Mouse (Mus musculus) Patski (cell line): ENCODE measurements at regions not wholly inside any gene's neighbourhood (a gene's known extent, or its start where the extent isn't known, plus 50 kb on each side); places are given as distances from the start of the nearest gene placed in this dataset.
A peak's percentile ranks its signal among the peaks of the same experiment; 100 is the strongest.

Source experiments
- ATAC-seq: fragments of 100-300 bp; one replicate; pipeline ENCODE4 v1.8.0; 2021
- CTCF ChIA-PET: fragments of 350-600 bp; sonication (Branson Sonifier 250); formaldehyde crosslinking; loops from one replicate; lab custom pipeline; 2022; ENCODE audit warnings: inconsistent platforms; lab: Charles Lee
- POLR2A ChIA-PET: fragments of 350-600 bp; sonication (Branson Sonifier 250); formaldehyde crosslinking; loops from one replicate; lab custom pipeline; 2022; ENCODE audit warnings: antibody characterized with exemption, inconsistent platforms; lab: Charles Lee
- DNase-seq: peaks from one replicate; pipeline ENCODE4 v3.0.0-alpha.2; 2011; ENCODE audit warnings: low read depth, low spot score
- H3K27me3 ChIP-seq: fragments of 371-371 bp; one replicate; pipeline ENCODE4 v1.5.1; 2021
- CTCF ChIP-seq: fragments of 100-300 bp; IDR thresholded peaks from one replicate; pipeline ENCODE4 v1.5.1; 2021
- in situ Hi-C: fragments of 300-500 bp; cut with MboI; formaldehyde crosslinking; loops from 3 replicates; pipeline ENCODE4 v1.11.1; 2018; ENCODE audit warnings: low pct_unique_long_range_greater_than_20kb, mixed read lengths

DNA sequence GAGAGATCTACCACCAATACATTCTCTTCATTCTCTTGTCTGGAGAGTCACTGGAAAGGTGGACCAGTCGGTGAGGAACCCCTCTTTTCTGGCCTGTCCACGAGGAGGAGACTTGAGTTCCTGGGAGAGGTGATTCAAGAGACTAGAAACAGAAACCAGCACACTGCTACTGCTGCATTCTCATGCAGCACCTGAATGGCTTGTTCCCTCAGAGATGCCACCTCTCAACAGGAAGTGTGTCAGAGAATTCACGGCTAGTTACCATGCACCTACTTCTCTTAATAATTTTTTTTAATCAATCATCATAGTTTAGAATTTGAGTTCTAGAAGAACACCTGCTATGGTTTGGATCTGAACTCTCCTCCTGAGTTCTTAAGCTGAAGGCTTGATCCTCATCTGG lies 52.0 kb upstream of the Dynlrb2 start:
- ChIA-PET CTCF (no interaction called here), POLR2A (no interaction called here)
- in situ Hi-C loops = no loop called here
- DNase-seq (no peak), ATAC-seq (no peak)
- H3K27me3 ChIP-seq = peaks cover 21% of the 10 kb centered on the region
- no peak for TF ChIP-seq CTCF

DNA sequence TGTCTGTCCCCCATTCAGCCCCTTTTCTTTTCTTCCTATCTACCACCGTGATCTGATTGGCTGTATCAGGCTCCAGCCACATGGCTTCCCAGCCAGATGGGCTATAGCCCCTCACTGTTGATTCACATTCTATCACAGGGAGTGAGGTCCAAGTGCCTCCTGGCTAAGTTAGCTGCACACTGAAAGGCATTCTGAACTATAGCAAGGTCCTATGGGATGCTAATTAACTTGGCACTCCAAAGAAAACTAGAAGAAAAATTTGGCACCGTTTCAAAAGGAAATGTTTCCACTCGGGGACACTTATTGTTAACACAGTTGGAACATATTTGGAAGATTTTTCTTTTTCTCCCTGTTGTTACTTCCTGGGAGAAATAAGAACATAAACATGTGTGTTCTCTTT lies 53.4 kb upstream of the Dynlrb2 start:
- no peak for DNase-seq

DNA sequence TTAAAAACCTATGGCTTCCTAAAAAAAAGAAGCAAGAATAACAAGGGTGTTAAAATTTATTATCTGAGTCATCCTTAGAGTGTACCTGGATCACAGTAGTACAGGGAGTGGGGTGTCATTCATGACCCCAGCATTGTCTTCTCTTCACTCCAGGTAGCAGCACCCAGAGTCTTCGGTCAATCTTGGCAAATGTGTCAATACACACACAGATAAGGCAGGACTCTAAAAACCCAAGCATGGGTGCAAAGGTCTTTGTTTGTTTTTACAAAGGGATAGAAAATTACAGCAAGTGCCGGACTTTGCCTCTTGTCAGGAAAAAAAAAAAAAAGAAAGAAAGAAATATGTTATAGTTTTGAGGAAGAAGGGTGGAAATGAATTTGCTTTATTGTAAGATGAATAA lies 57.3 kb upstream of the Dynlrb2 start:
- POLR2A ChIA-PET = no interaction called here
- TF ChIP-seq CTCF = no peak
- ATAC-seq = no peak
- no peak for DNase-seq
- CTCF ChIA-PET = interaction anchor here (0.6 kb wide), 1 partner anchor 684 kb away, joined by 4 read pairs; no protein-coding TSS in a partner anchor
- peaks cover 19% of the 10 kb centered on the region for H3K27me3 ChIP-seq
- in situ Hi-C loops = loop anchor here (25.0 kb wide), 1 partner anchor 1685 kb away; no protein-coding TSS in a partner anchor

More for the DNA sequence above, 53.4 kb upstream of the Dynlrb2 start:
- ATAC-seq = no peak
- TF ChIP-seq CTCF = no peak
- CTCF ChIA-PET = interaction anchor here (1.0 to 1.3 kb wide), 2 partner anchors 9 to 12 kb away, joined by 3 read pairs; no protein-coding TSS in a partner anchor
- POLR2A ChIA-PET = interaction anchor here (0.6 kb wide), 1 partner anchor 63 kb away, joined by 3 read pairs; no protein-coding TSS in a partner anchor
- peaks cover 20% of the 10 kb centered on the region for H3K27me3 ChIP-seq
- in situ Hi-C loops = no loop called here

DNA sequence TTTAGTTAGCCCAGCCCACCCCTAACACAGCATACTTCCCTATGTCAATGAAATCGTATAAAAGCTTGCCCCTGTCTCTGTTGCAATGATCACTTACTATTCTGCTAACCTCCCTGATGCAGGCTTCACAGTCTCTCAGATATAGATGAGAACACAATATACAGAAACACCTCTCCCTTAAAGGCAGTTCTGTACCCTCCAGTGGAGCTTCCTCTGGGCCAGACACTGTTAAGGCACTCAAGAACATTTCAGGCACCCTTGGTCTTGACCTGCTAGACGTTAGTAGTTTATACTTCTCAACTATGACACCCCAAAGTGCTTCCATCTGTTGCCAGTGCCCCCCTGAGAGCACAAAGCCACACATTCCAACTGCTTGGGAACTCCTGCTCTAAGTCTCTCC lies 61.9 kb upstream of the Dynlrb2 start:
- no peak for TF ChIP-seq CTCF
- CTCF ChIA-PET = no interaction called here
- POLR2A ChIA-PET = no interaction called here

GRCm38 (mm10) chr8:116438895-116439294 lies 65.9 kb upstream of the Dynlrb2 start:
- CTCF ChIA-PET = interaction anchor here (0.9 to 1.7 kb wide), 8 partner anchors 9 to 734 kb away, joined by 3 to 5 read pairs (median 4); no protein-coding TSS in a partner anchor
- peak; percentile 91 for TF ChIP-seq CTCF
- in situ Hi-C loops = loop anchor here (5.0 to 25.0 kb wide), 5 partner anchors 292 to 1982 kb away; partner anchors contain the start of gene Maf
- peaks cover 11% of the 10 kb centered on the region for H3K27me3 ChIP-seq
- peak; percentile 68 for ATAC-seq
- peak; percentile 10 for DNase-seq
- POLR2A ChIA-PET = interaction anchor here (0.8 kb wide), 1 partner anchor 9 kb away, joined by 3 read pairs; no protein-coding TSS in a partner anchor

More for the DNA sequence above, 61.9 kb upstream of the Dynlrb2 start:
- ATAC-seq = no peak
- no peak for DNase-seq
- peaks cover 12% of the 10 kb centered on the region for H3K27me3 ChIP-seq
- in situ Hi-C loops = loop anchor here (25.0 kb wide), 1 partner anchor 1681 kb away; no protein-coding TSS in a partner anchor

- in situ Hi-C loops = loop anchor here (5.0 to 25.0 kb wide), 5 partner anchors 288 to 1978 kb away; partner anchors contain the start of gene Maf
- TF ChIP-seq CTCF = no peak
Measured at GRCm38 (mm10) chr8:116435268-116435980, 69.3 kb upstream of the Dynlrb2 start.

DNA sequence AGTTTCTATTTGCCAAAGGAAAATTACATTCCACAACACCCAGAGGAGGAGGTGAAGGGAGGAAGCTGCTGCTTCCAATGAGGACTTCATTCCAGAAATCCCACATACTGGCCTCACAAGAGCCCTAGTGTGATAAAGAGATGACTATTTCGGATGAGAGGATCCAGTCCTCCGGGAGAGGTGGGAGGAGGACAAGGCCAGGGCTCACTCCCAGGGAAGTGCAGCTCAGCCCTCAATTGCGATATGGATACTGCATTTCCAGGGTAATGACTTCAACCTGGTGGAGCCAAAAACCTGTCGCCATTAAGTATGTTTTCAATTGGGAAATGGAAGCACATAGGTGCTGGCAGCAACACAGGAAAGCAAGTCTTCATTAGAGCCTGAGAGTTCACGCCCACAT lies 74.7 kb upstream of the Dynlrb2 start:
- TF ChIP-seq CTCF = no peak
- ATAC-seq (no peak), DNase-seq (no peak)
- in situ Hi-C loops = loop anchor here (25.0 kb wide), 1 partner anchor 1668 kb away; no protein-coding TSS in a partner anchor
- POLR2A ChIA-PET = interaction anchor here (0.6 kb wide), 2 partner anchors 9 to 31 kb away, joined by 3 read pairs; no protein-coding TSS in a partner anchor
- H3K27me3 ChIP-seq = no peaks in the 10 kb centered on the region
- CTCF ChIA-PET = interaction anchor here (1.3 kb wide), 1 partner anchor 8 kb away, joined by 5 read pairs; no protein-coding TSS in a partner anchor

More at GRCm38 (mm10) chr8:116435268-116435980, 69.3 kb upstream of the Dynlrb2 start:
- peaks cover 5% of the 10 kb centered on the region for H3K27me3 ChIP-seq
- no peak for DNase-seq
- POLR2A ChIA-PET = interaction anchor here (0.5 to 0.7 kb wide), 2 partner anchors 287 to 1435 kb away, joined by 3 read pairs; no protein-coding TSS in a partner anchor
- ATAC-seq = no peak
- CTCF ChIA-PET = no interaction called here

- DNase-seq (no peak), ATAC-seq (no peak)
- ChIA-PET CTCF (interaction anchor here (1.3 kb wide), 1 partner anchor 9 kb away, joined by 5 read pairs; no protein-coding TSS in a partner anchor), POLR2A (interaction anchor here (0.6 kb wide), 2 partner anchors 9 to 31 kb away, joined by 3 read pairs; no protein-coding TSS in a partner anchor)
- TF ChIP-seq CTCF = no peak
- no peaks in the 10 kb centered on the region for H3K27me3 ChIP-seq
- in situ Hi-C loops = loop anchor here (25.0 kb wide), 1 partner anchor 1667 kb away; no protein-coding TSS in a partner anchor
Measured at GRCm38 (mm10) chr8:116429649-116430048, 75.1 kb upstream of the Dynlrb2 start.

DNA sequence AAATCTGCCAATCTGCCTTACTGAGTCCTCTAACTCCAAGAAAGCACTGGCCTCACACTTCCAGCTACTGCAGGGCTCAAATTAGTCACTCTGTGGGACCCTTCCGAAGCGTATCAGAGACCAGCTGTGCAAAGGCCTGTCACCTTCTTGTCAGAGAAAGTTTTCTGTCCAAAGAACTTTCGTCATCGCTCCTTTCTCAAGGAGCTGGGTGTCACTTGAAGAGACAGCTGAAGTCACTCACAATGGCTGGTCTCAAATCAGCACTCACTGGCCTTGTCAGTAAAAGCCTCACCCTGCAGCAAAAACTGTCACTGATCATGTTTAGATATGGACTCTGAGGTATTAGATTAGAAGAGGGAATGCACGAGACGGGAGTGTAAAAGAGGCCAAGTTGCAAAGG lies 81.9 kb upstream of the Dynlrb2 start:
- in situ Hi-C loops = no loop called here
- DNase-seq = no peak

GRCm38 (mm10) chr8:116412703-116413102 lies 92.1 kb upstream of the Dynlrb2 start:
- no peaks in the 10 kb centered on the region for H3K27me3 ChIP-seq
- CTCF ChIA-PET = no interaction called here
- no peak for TF ChIP-seq CTCF
- POLR2A ChIA-PET = interaction anchor here (0.5 kb wide), 1 partner anchor 105 kb away, joined by 4 read pairs; no protein-coding TSS in a partner anchor
- no peak for ATAC-seq
- DNase-seq = no peak
- in situ Hi-C loops = no loop called here

More for the DNA sequence above, 81.9 kb upstream of the Dynlrb2 start:
- CTCF ChIA-PET = no interaction called here
- no peak for TF ChIP-seq CTCF
- peaks cover 3% of the 10 kb centered on the region for H3K27me3 ChIP-seq
- POLR2A ChIA-PET = no interaction called here
- no peak for ATAC-seq
